Comparison of ENCODE assay signal across 8 mouse cellular contexts in genomic region chr19:24017427-24017826, GRCm38 (mm10). TPM values are rescaled to one million over a fixed set of nuclear protein-coding genes. Genes with fewer than 3 reads are reported as not detected.
DNase-seq lines count a peak whose midpoint lies in the region; ATAC-seq lines count a peak whose summit lies in the region.

No protein-coding gene starts in this region.

- ATAC-seq in hindbrain, embryonic 15.5 days (ENCODE audit: low FRiP score, low read depth): no peak

- H3K4me2 ChIP-seq in hindbrain, embryonic 15.5 days: no peak overlapping the region

- peaks cover 19% of the 10 kb centered on the region for H3K4me1 ChIP-seq in embryonic facial prominence, embryonic 10.5 days
- H3K4me1 ChIP-seq in hindbrain, embryonic 15.5 days (replicated peaks): peaks cover 13% of the 10 kb centered on the region

- H3K4me3 ChIP-seq in embryonic facial prominence, embryonic 10.5 days: no peak overlapping the region
- H3K4me3 ChIP-seq in hindbrain, embryonic 15.5 days: no peak overlapping the region

- H3K27me3 ChIP-seq in embryonic facial prominence, embryonic 10.5 days (replicated peaks; ENCODE audit: low read depth, poor library complexity, severe bottlenecking): no peaks in the 10 kb centered on the region
- H3K27me3 ChIP-seq in hindbrain, embryonic 15.5 days: no peaks in the 10 kb centered on the region

- no peaks in the 10 kb centered on the region for H3K9me3 ChIP-seq in embryonic facial prominence, embryonic 10.5 days
- H3K9me3 ChIP-seq in hindbrain, embryonic 15.5 days: no peaks in the 10 kb centered on the region

- WGBS in embryonic facial prominence, embryonic 10.5 days: 16% methylated on average over 1 of the region's 1 CpGs
- 17% methylated on average over 1 of the region's 1 CpGs for WGBS in hindbrain, embryonic 15.5 days

- peak overlapping the region; percentile 82 for H3K27ac ChIP-seq in embryonic facial prominence, embryonic 10.5 days (replicated peaks)
- peak overlapping the region; percentile 59 for H3K27ac ChIP-seq in hindbrain, embryonic 15.5 days (replicated peaks)

- no peaks in the 10 kb centered on the region for H3K36me3 ChIP-seq in embryonic facial prominence, embryonic 10.5 days (replicated peaks)
- no peaks in the 10 kb centered on the region for H3K36me3 ChIP-seq in hindbrain, embryonic 15.5 days

- DNase-seq in gastrocnemius, adult 18-20 months (ENCODE audit: low spot score): peak; percentile 50
- no peak for DNase-seq in gastrocnemius, postnatal 10 days
- peak; percentile 52 for DNase-seq in embryonic facial prominence, embryonic 10.5 days (ENCODE audit: low spot score)
- peak; percentile 84 for DNase-seq in lung, postnatal 10 days
- no peak for DNase-seq in spleen, adult 18-20 months
- no peak for DNase-seq in layer of hippocampus, adult 9-10 months (ENCODE audit: low spot score)
- DNase-seq in right cerebral cortex, postnatal 36 days (ENCODE audit: low spot score in 2 of 2): no peak

- H3K9ac ChIP-seq in hindbrain, embryonic 15.5 days: no peak overlapping the region

RNA-seq across cellular contexts. Expression of gene Fam189a2, which starts 13.4 kb away (rescaled TPM):
- 10 to 100 TPM; 23.9 to 33.6 TPM for total RNA-seq in gastrocnemius, adult 18-20 months (2021)
- 10 to 100 TPM; 39.6 to 42.5 TPM for total RNA-seq in gastrocnemius, postnatal 10 days (2021)
- polyA plus RNA-seq in embryonic facial prominence, embryonic 10.5 days (2016; fragmentation: Nextera tagmentation; extraction: Ambion mirVana): 0.39 and 0.47 TPM in 2 replicates
- 2.1 and 2.4 TPM in 2 replicates for polyA plus RNA-seq in hindbrain, embryonic 15.5 days (2015; fragmentation: Nextera tagmentation; extraction: Ambion mirVana)

Comparison
In these comparisons a context has a peak if more than half of its experiments do, and no peak if none do; other contexts are left out.
1. DNase-seq: peak in gastrocnemius, adult 18-20 months (single experiment), embryonic facial prominence, embryonic 10.5 days (single experiment) and lung, postnatal 10 days (single experiment); none in gastrocnemius, postnatal 10 days (single experiment), spleen, adult 18-20 months (0 of 2), layer of hippocampus, adult 9-10 months (single experiment) and right cerebral cortex, postnatal 36 days (0 of 2).